Mouse (Mus musculus) limb, embryonic 11.5 days (tissue): ENCODE measurements around the gene Usp27x. TPM values are rescaled to one million over a fixed set of nuclear protein-coding genes. Genes with fewer than 3 reads are reported as not detected.

Experiments used
- ATAC-seq: fragments of 200-750 bp; cut with Nextera tagmentation; 2 replicates; pipeline ENCODE4 v1.8.0; 2017; ENCODE audit warnings: low read depth; ENCODE audit not compliant: insufficient number of reproducible peaks, low FRiP score, low TSS enrichment
- DNase-seq: peaks from one replicate; pipeline ENCODE4 v3.0.0-alpha.2; 2015; ENCODE audit warnings: low spot score
- H3K27ac ChIP-seq: fragments of 300-500 bp; sonication (generic); replicated peaks from 2 replicates; pipeline ENCODE4 v1.5.1; 2014; ENCODE audit warnings: low read depth, mild to moderate bottlenecking, low read length
- H3K27me3 ChIP-seq: fragments of 300-500 bp; sonication (generic); 2 replicates; pipeline ENCODE4 v1.6.1; 2014; ENCODE audit warnings: mild to moderate bottlenecking, low read length, mixed read lengths; ENCODE audit not compliant: control insufficient read depth, insufficient read depth
- H3K36me3 ChIP-seq: fragments of 300-500 bp; sonication (generic); 2 replicates; pipeline ENCODE4 v1.6.1; 2014; ENCODE audit warnings: mild to moderate bottlenecking, low read length, moderate library complexity, mixed read lengths; ENCODE audit not compliant: control insufficient read depth, insufficient read depth
- H3K4me1 ChIP-seq: fragments of 300-500 bp; sonication (generic); 2 replicates; pipeline ENCODE4 v1.6.1; 2014; ENCODE audit warnings: low read length, mixed read lengths; ENCODE audit not compliant: control insufficient read depth, insufficient read depth
- H3K4me2 ChIP-seq: fragments of 300-500 bp; sonication (generic); 2 replicates; pipeline ENCODE4 v1.6.1; 2014; ENCODE audit warnings: low read depth, mild to moderate bottlenecking, moderate library complexity; ENCODE audit not compliant: severe bottlenecking
- H3K4me3 ChIP-seq: fragments of 300-500 bp; sonication (generic); 2 replicates; pipeline ENCODE4 v1.5.1; 2014; ENCODE audit warnings: low read depth, low read length
- H3K9ac ChIP-seq: fragments of 300-500 bp; sonication (generic); 2 replicates; pipeline ENCODE4 v1.6.1; 2014; ENCODE audit warnings: mild to moderate bottlenecking, low read length
- H3K9me3 ChIP-seq: fragments of 300-500 bp; sonication (generic); 2 replicates; pipeline ENCODE4 v1.6.1; 2016; ENCODE audit warnings: low read length; ENCODE audit not compliant: control insufficient read depth
- WGBS: fragments of 180-500 bp; shearing (Covaris S2); extraction: QIAGEN DNeasy Blood & Tissue Kit; methylation state at CpG from one replicate; pipeline ENCODE4 v1.1.7; 2014; 5-methylcytosine and 5-hydroxymethylcytosine counted together
- polyA plus RNA-seq: library from polyadenylated mRNA; unstranded; fragments of >200 nt; fragmentation: Nextera tagmentation; extraction: Ambion mirVana; gene quantifications from 2 replicates; pipeline ENCODE4 v1.2.1, GENCODE M21; 2014

The Usp27x gene
- polyA plus RNA-seq, 1 experiment from 2014 or later: 0.48 TPM

- Histone ChIP-seq H3K36me3 (no peaks in the 10 kb centered on the region), H3K4me2 (peak overlapping the region; percentile 67), H3K27ac (peak overlapping the region; percentile 72), H3K4me1 (no peaks in the 10 kb centered on the region), H3K9me3 (no peaks in the 10 kb centered on the region; the same call in 1 of the 2 replicates), H3K27me3 (no peaks in the 10 kb centered on the region), H3K4me3 (peak overlapping the region; percentile 53), H3K9ac (peak overlapping the region; percentile 62)
- no peak; the same call in none of the 2 replicates for ATAC-seq
- no peak for DNase-seq
- WGBS: 32% methylated on average over 32 of the region's 40 CpGs
Measured at GRCm38 (mm10) chrX:7375322-7375715, 311 bp downstream of the Usp27x start.

- no peak overlapping the region for H3K4me3 ChIP-seq
- ATAC-seq (no peak), DNase-seq (no peak)
- H3K27me3 ChIP-seq: no peaks in the 10 kb centered on the region
- H3K9ac ChIP-seq: no peak overlapping the region
- no peak overlapping the region for H3K27ac ChIP-seq
- no peaks in the 10 kb centered on the region for H3K4me1 ChIP-seq
- no peaks in the 10 kb centered on the region for H3K36me3 ChIP-seq
- no peaks in the 10 kb centered on the region for H3K9me3 ChIP-seq
- H3K4me2 ChIP-seq: no peak overlapping the region
- WGBS: 43% methylated on average over 2 of the region's 2 CpGs
Measured at GRCm38 (mm10) chrX:7325455-7325854, 50.2 kb downstream of the Usp27x start.

GRCm38 (mm10) chrX:7322288-7322687 is 53.3 kb downstream of the Usp27x start:
- 8% methylated on average over 7 of the region's 7 CpGs for WGBS
- Histone ChIP-seq H3K27ac (no peak overlapping the region), H3K4me2 (no peak overlapping the region), H3K27me3 (no peaks in the 10 kb centered on the region), H3K9ac (no peak overlapping the region), H3K4me1 (no peaks in the 10 kb centered on the region), H3K9me3 (no peaks in the 10 kb centered on the region), H3K4me3 (no peak overlapping the region), H3K36me3 (no peaks in the 10 kb centered on the region)
- ATAC-seq (no peak), DNase-seq (peak; percentile 64)

Other genes starting within 250 kb of the Usp27x start
- 23.2 and 26.6 TPM in 2 replicates for gene Clcn5, start 56.5 kb downstream of the Usp27x start, polyA plus RNA-seq
- gene Foxp3, start 197.8 kb upstream of the Usp27x start, polyA plus RNA-seq: 0.05 and 0.06 TPM in 2 replicates
- gene Ppp1r3f, start 198.5 kb upstream of the Usp27x start, polyA plus RNA-seq: 0.88 and 1.6 TPM in 2 replicates
- 29.8 and 31.2 TPM in 2 replicates for gene Ccdc22, start 229.7 kb upstream of the Usp27x start, polyA plus RNA-seq
- not detected in 2 replicates for gene Cacna1f, start 231.3 kb upstream of the Usp27x start, polyA plus RNA-seq